ENCODE assay signal across 8 mouse cellular contexts in the genomic region with DNA sequence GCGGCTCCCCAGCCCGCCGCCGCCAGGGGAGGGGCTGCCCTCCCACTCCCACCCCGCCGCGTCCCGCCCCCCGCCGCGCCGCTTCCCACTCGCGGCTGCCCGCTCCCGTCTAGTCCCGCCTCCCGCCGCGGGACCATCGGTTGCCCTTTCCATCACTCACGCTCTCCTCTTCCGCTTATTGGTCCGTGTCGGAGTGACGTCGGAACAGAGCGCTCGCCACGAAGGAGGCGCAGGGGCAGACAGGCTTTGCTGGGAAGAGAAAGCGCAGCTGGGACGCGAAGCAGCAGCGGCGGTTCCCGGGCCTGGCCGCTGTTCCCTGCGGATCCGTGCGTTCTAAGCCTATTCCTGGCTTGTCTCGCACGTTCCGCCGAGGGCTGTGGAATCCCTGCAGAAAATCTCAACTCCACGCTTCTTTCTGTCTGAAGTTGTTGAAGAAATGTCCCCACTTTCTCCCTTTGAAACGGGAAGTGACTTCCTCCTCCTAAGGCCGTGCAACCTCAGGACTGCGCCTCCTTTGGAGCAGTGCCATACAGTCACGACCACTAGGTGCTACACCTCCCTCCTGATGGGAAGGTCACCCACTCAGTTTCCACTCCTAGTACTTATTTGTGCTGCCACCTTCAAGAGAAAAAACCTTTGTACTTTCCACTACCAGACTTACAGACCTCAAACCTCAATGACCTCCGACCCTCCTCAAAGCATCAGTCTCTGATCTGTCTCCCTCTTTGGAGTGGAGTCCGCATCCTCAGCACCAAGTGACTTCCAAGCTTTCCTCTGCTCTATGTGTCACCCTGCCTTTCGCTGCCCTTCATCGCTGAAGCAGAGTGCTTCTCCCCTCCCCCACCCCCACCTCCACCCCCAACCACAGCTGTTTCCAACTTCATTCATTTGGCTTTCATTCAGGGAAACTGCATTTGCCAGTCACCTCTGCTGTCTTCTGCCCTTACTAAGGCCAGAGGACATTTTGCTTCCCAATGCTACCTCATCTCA. TPM values are rescaled to one million over a fixed set of nuclear protein-coding genes. Genes with fewer than 3 reads are reported as not detected.
A peak's percentile ranks its signal among the peaks of the same experiment; 100 is the strongest.
DNase-seq lines count a peak whose midpoint lies in the region; ATAC-seq lines count a peak whose summit lies in the region.

A gene (minus strand): TSS at position 810 of the 990 bp plus-strand sequence.

- H3K4me3 ChIP-seq in hindbrain, embryonic 12.5 days: peak within 1 kb of the TSS; percentile 86

- no peaks in the 10 kb centered on the region for H3K9me3 ChIP-seq in hindbrain, embryonic 12.5 days (replicated peaks)

- H3K4me2 ChIP-seq in hindbrain, embryonic 12.5 days (replicated peaks): peak within 1 kb of the TSS; percentile 75

- H3K27ac ChIP-seq in hindbrain, embryonic 12.5 days: peak within 1 kb of the TSS; percentile 86

- under 1% methylated on average over 50 of the region's 54 CpGs for WGBS in hindbrain, embryonic 12.5 days

- peak; percentile 99 for ATAC-seq in hindbrain, embryonic 12.5 days (ENCODE audit: low FRiP score)

- peaks cover 21% of the 10 kb centered on the region for H3K4me1 ChIP-seq in hindbrain, embryonic 12.5 days

- H3K36me3 ChIP-seq in hindbrain, embryonic 12.5 days: no peaks in the 10 kb centered on the region

- no peaks in the 10 kb centered on the region for H3K27me3 ChIP-seq in hindbrain, embryonic 12.5 days

- DNase-seq in NIH3T3 (ENCODE audit: low read depth): peak; percentile 95
- DNase-seq in cerebellum, postnatal 10 days: peak; percentile 96 to 98
- peak; percentile 88 to 94 for DNase-seq in frontal cortex, postnatal 10 days (ENCODE audit: low spot score in 2 of 2)
- peak; percentile 91 to 96 for DNase-seq in layer of hippocampus, postnatal 14 days (ENCODE audit: low spot score in 2 of 2)
- DNase-seq in lung, postnatal 14 days: peak; percentile 96
- peak; percentile 91 for DNase-seq in retina, adult 2 months (ENCODE audit: low read depth, low spot score)
- peak; percentile 95 for DNase-seq in thymus, postnatal 4 days

- H3K9ac ChIP-seq in hindbrain, embryonic 12.5 days: peak within 1 kb of the TSS; percentile 87

RNA-seq across cellular contexts. Expression of the gene that starts here (rescaled TPM):
- polyA plus RNA-seq in hindbrain, embryonic 12.5 days (2016; fragmentation: Nextera tagmentation; extraction: Ambion mirVana): 49.4 and 51.3 TPM in 2 replicates
- total RNA-seq in layer of hippocampus, postnatal 14 days (2021): 10 to 100 TPM; 16.0 to 18.4 TPM

Comparison
In these comparisons a context has a peak if more than half of its experiments do, and no peak if none do; other contexts are left out.
1. Peak in every context shown above with its lines: DNase-seq, ATAC-seq, H3K4me3 ChIP-seq and H3K27ac ChIP-seq.